Mouse (Mus musculus): ENCODE data around the gene Snx33. TPM values are rescaled to one million over a fixed set of nuclear protein-coding genes. Genes with fewer than 3 reads are reported as not detected.
A peak's percentile ranks its signal among the peaks of the same experiment; 100 is the strongest.

Gene Snx33
- polyA plus RNA-seq, 1 experiment from 2014 or later: 5.6 TPM

DNA sequence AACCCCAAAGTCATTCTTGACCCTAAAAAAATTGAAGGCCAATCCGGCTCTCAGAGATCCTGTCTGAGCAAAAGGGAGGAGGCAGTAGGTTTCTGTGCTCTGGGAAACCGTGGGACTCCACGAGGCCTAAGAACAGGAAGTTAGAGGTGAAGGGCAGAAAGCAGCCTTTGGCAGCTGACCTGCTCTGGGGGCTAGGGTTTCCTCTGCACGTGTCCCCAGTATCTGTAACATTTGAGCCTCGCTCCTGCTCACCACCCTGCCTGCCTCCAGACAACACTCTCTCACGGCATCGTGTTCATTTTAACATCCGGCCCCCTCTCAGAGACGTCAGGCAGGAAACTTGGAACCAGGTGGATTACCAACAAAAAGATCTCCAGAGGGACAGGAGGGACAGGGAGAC, 27.6 kb downstream of the Snx33 start:
- Histone ChIP-seq H3K4me2 (replicated peaks) (no peak overlapping the region), H3K9ac (no peak overlapping the region), H3K36me3 (no peaks in the 10 kb centered on the region), H3K4me3 (no peak overlapping the region), H3K27ac (no peak overlapping the region), H3K4me1 (peaks cover 4% of the 10 kb centered on the region; the same call in 1 of the 2 replicates), H3K27me3 (replicated peaks) (no peaks in the 10 kb centered on the region), H3K9me3 (no peaks in the 10 kb centered on the region)
- no peak for ATAC-seq (ENCODE audit: low FRiP score, low read depth)
- WGBS: 65% methylated on average over 9 of the region's 9 CpGs

- H3K4me3 ChIP-seq: no peak overlapping the region
- no peaks in the 10 kb centered on the region for H3K27me3 ChIP-seq (replicated peaks)
- no peak overlapping the region for H3K27ac ChIP-seq
- no peak overlapping the region for H3K4me2 ChIP-seq (replicated peaks)
- no peaks in the 10 kb centered on the region for H3K36me3 ChIP-seq
- ATAC-seq (ENCODE audit: low FRiP score, low read depth): no peak
- H3K4me1 ChIP-seq: peaks cover 4% of the 10 kb centered on the region; the same call in 1 of the 2 replicates
- no peak overlapping the region for H3K9ac ChIP-seq
- H3K9me3 ChIP-seq: no peaks in the 10 kb centered on the region
Measured at GRCm38 (mm10) chr9:56900060-56900459, 28.1 kb downstream of the Snx33 start.

DNA sequence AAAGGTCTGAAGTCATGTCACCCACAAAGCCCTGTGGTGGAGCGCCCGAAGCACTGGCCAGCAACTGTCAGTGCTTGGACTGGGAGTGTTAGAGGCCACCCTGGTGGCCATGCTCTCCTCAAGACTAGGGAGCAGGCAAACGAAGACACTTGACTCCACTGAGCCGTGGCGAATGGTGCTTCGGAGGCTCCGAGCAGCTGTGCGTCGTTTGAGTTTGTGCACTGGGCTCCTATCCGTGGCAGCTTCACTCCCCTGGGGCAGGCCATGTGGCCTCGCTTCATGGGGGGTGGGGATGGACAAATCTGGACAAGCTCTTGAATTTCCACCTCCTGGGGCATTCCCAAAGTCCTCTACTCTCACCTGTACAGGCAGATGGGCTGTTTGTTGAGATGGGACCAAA, 28.8 kb downstream of the Snx33 start:
- Histone ChIP-seq H3K27ac (no peak overlapping the region), H3K4me2 (replicated peaks) (no peak overlapping the region), H3K36me3 (no peaks in the 10 kb centered on the region), H3K9me3 (no peaks in the 10 kb centered on the region), H3K27me3 (replicated peaks) (no peaks in the 10 kb centered on the region), H3K4me1 (peaks cover 4% of the 10 kb centered on the region; the same call in 1 of the 2 replicates), H3K4me3 (no peak overlapping the region), H3K9ac (no peak overlapping the region)
- 62% methylated on average over 11 of the region's 11 CpGs for WGBS
- no peak for ATAC-seq (ENCODE audit: low FRiP score, low read depth)

DNA sequence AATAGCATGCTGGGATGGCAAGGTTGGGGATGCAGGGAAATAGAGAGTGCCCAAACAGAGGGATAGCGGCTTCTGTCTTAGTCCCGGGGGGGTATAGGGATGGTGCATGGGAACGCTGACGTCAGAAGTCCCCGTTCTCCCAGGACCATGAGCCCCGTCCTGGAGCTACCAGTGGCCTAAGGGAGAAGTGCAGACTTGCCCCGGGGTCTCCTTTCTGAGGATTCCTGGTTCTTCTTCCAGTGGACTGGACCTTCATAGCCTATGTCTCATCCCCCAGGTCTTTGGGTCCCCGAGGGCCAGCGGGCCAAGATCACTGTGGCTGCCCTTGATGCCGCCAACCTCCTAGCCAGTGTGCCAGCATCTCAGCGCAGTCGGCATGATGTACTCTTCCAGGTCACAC, 31.4 kb downstream of the Snx33 start:
- Histone ChIP-seq H3K36me3 (no peaks in the 10 kb centered on the region), H3K4me1 (peaks cover 15% of the 10 kb centered on the region), H3K9ac (no peak overlapping the region), H3K4me2 (replicated peaks) (no peak overlapping the region), H3K9me3 (no peaks in the 10 kb centered on the region), H3K27ac (no peak overlapping the region), H3K4me3 (no peak overlapping the region), H3K27me3 (replicated peaks) (no peaks in the 10 kb centered on the region)
- 94% methylated on average over 12 of the region's 12 CpGs for WGBS
- no peak for ATAC-seq (ENCODE audit: low FRiP score, low read depth)

GRCm38 (mm10) chr9:56894006-56894405, 34.2 kb downstream of the Snx33 start:
- H3K27ac ChIP-seq: no peak overlapping the region
- H3K27me3 ChIP-seq (replicated peaks): 0 out of 2 replicates have a peak, but pooled peaks cover 3% of the 10 kb centered on the region
- H3K4me1 ChIP-seq: peaks cover 17% of the 10 kb centered on the region
- 23% methylated on average over 3 of the region's 3 CpGs for WGBS
- no peak overlapping the region for H3K9ac ChIP-seq
- no peak overlapping the region for H3K4me2 ChIP-seq (replicated peaks)
- H3K36me3 ChIP-seq: no peaks in the 10 kb centered on the region
- no peak overlapping the region for H3K4me3 ChIP-seq
- H3K9me3 ChIP-seq: no peaks in the 10 kb centered on the region
- ATAC-seq (ENCODE audit: low FRiP score, low read depth): 0 out of 2 replicates have a peak, but pooled peaks have one; percentile 10

- ATAC-seq (ENCODE audit: low FRiP score, low read depth): no peak
- WGBS: 70% methylated on average over 8 of the region's 8 CpGs
- Histone ChIP-seq H3K4me1 (peaks cover 17% of the 10 kb centered on the region), H3K27ac (no peak overlapping the region), H3K4me2 (replicated peaks) (no peak overlapping the region), H3K4me3 (no peak overlapping the region), H3K27me3 (replicated peaks) (0 out of 2 replicates have a peak, but pooled peaks cover 3% of the 10 kb centered on the region), H3K36me3 (no peaks in the 10 kb centered on the region), H3K9me3 (no peaks in the 10 kb centered on the region), H3K9ac (no peak overlapping the region)
Measured at GRCm38 (mm10) chr9:56893313-56893712, 34.9 kb downstream of the Snx33 start.

DNA sequence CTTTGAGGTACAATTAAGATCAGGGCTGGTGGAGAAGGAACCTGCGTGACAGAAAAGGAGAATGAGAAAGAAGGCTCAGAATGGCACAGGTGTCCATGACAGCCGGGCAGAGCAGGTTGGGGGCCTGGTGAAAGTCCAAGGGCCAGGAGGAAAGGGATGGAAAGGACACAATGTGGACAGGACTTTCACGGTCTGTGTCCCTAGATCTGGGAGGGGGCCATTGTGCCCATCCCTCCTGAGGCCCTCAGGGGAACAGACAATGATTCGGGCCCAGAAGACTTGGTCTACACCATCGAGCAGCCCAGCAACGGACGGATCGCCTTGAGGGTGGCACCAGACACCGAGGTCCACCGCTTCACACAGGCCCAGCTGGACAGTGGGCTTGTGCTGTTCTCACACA, 36.1 kb downstream of the Snx33 start:
- H3K4me2 ChIP-seq (replicated peaks): no peak overlapping the region
- H3K36me3 ChIP-seq: no peaks in the 10 kb centered on the region
- ATAC-seq (ENCODE audit: low FRiP score, low read depth): no peak
- peaks cover 17% of the 10 kb centered on the region for H3K4me1 ChIP-seq
- 0 out of 2 replicates have a peak, but pooled peaks cover 3% of the 10 kb centered on the region for H3K27me3 ChIP-seq (replicated peaks)
- no peak overlapping the region for H3K4me3 ChIP-seq
- no peak overlapping the region for H3K27ac ChIP-seq
- no peak overlapping the region for H3K9ac ChIP-seq
- no peaks in the 10 kb centered on the region for H3K9me3 ChIP-seq
- WGBS: 90% methylated on average over 10 of the region's 10 CpGs

- no peak overlapping the region for H3K4me3 ChIP-seq
- H3K4me2 ChIP-seq (replicated peaks): peak overlapping the region; percentile 44; the same call in 1 of the 2 replicates
- 0 out of 2 replicates have a peak, but pooled peaks cover 3% of the 10 kb centered on the region for H3K27me3 ChIP-seq (replicated peaks)
- WGBS: 33% methylated on average over 12 of the region's 12 CpGs
- no peak overlapping the region for H3K9ac ChIP-seq
- H3K27ac ChIP-seq: no peak overlapping the region
- H3K36me3 ChIP-seq: no peaks in the 10 kb centered on the region; the same call in 1 of the 2 replicates
- H3K4me1 ChIP-seq: peaks cover 17% of the 10 kb centered on the region
- H3K9me3 ChIP-seq: no peaks in the 10 kb centered on the region
- 0 out of 2 replicates have a peak, but pooled peaks have one; percentile 51 for ATAC-seq (ENCODE audit: low FRiP score, low read depth)
Measured at GRCm38 (mm10) chr9:56891517-56892011, 36.6 kb downstream of the Snx33 start.

GRCm38 (mm10) chr9:56890522-56891250, 37.5 kb downstream of the Snx33 start:
- Histone ChIP-seq H3K9me3 (no peaks in the 10 kb centered on the region), H3K4me3 (no peak overlapping the region), H3K9ac (no peak overlapping the region), H3K27me3 (replicated peaks) (0 out of 2 replicates have a peak, but pooled peaks cover 3% of the 10 kb centered on the region), H3K27ac (no peak overlapping the region), H3K36me3 (no peaks in the 10 kb centered on the region; the same call in 1 of the 2 replicates), H3K4me1 (peaks cover 17% of the 10 kb centered on the region), H3K4me2 (replicated peaks) (no peak overlapping the region)
- ATAC-seq (ENCODE audit: low FRiP score, low read depth): no peak
- WGBS: 72% methylated on average over 11 of the region's 11 CpGs

DNA sequence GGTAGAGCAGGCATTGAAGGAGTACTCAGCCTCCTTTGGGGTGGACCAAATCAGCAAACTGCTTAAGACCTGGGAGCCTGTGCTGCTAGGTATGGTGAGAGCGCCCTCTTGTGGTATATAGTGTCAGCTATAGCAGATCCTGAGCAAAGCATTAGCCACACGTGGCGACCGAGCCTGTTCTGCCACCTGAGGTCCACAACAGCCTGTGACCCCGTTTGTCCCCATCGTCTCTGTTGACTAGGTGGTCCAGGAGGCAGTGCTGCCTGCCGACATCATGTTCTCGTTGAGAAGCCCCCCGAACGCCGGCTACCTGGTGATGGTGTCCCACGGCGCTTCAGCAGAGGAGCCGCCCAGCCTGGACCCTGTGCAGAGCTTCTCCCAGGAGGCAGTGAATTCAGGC, 38.4 kb downstream of the Snx33 start:
- WGBS: 9% methylated on average over 14 of the region's 14 CpGs
- ATAC-seq (ENCODE audit: low FRiP score, low read depth): peak; percentile 45; the same call in 1 of the 2 replicates
- H3K4me3 ChIP-seq: peak overlapping the region; percentile 7; the same call in 1 of the 2 replicates
- no peaks in the 10 kb centered on the region for H3K9me3 ChIP-seq
- 0 out of 2 replicates have a peak, but pooled peaks cover 3% of the 10 kb centered on the region for H3K27me3 ChIP-seq (replicated peaks)
- H3K9ac ChIP-seq: peak overlapping the region; percentile 29; the same call in 1 of the 2 replicates
- H3K4me2 ChIP-seq (replicated peaks): peak overlapping the region; percentile 53
- H3K36me3 ChIP-seq: no peaks in the 10 kb centered on the region; the same call in 1 of the 2 replicates
- H3K4me1 ChIP-seq: peaks cover 17% of the 10 kb centered on the region
- H3K27ac ChIP-seq: no peak overlapping the region

DNA sequence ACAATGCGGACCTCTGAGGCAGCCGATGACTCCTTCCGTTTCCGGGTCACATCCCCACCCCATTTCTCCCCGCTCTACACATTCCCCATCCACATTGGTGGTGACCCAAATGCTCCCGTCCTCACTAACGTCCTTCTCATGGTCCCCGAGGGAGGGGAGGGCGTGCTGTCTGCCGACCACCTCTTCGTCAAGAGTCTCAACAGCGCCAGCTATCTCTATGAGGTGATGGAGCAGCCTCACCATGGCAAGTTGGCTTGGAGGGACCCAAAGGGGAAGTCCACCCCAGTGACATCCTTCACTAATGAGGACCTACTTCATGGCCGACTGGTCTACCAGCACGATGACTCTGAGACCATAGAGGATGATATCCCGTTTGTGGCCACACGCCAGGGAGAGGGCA, 40.6 kb downstream of the Snx33 start:
- Histone ChIP-seq H3K27me3 (replicated peaks) (0 out of 2 replicates have a peak, but pooled peaks cover 3% of the 10 kb centered on the region), H3K9me3 (no peaks in the 10 kb centered on the region), H3K9ac (no peak overlapping the region), H3K4me1 (peaks cover 7% of the 10 kb centered on the region; the same call in 1 of the 2 replicates), H3K4me2 (replicated peaks) (no peak overlapping the region), H3K36me3 (no peaks in the 10 kb centered on the region; the same call in 1 of the 2 replicates), H3K4me3 (no peak overlapping the region), H3K27ac (no peak overlapping the region)
- WGBS: 94% methylated on average over 16 of the region's 16 CpGs
- no peak for ATAC-seq (ENCODE audit: low FRiP score, low read depth)

- Histone ChIP-seq H3K9me3 (no peaks in the 10 kb centered on the region), H3K27me3 (replicated peaks) (0 out of 2 replicates have a peak, but pooled peaks cover 3% of the 10 kb centered on the region), H3K4me2 (replicated peaks) (no peak overlapping the region), H3K4me1 (peaks cover 5% of the 10 kb centered on the region; the same call in 1 of the 2 replicates), H3K4me3 (no peak overlapping the region; the same call in 1 of the 2 replicates), H3K9ac (no peak overlapping the region), H3K36me3 (no peaks in the 10 kb centered on the region; the same call in 1 of the 2 replicates), H3K27ac (no peak overlapping the region)
- WGBS: 94% methylated on average over 15 of the region's 15 CpGs
- no peak for ATAC-seq (ENCODE audit: low FRiP score, low read depth)
Measured at GRCm38 (mm10) chr9:56886601-56887000, 41.6 kb downstream of the Snx33 start.

Measured in neural tube, embryonic 12.5 days (tissue).